Mouse (Mus musculus) embryonic facial prominence, embryonic 14.5 days (tissue): ENCODE data around the gene Wbp11. TPM values are rescaled to one million over a fixed set of nuclear protein-coding genes. Genes with fewer than 3 reads are reported as not detected.

Source experiments
- ATAC-seq: fragments of 200-750 bp; cut with Nextera tagmentation; 2 replicates; pipeline ENCODE4 v1.8.0; 2017; ENCODE audit warnings: low read depth, moderate number of reproducible peaks, moderate TSS enrichment
- DNase-seq: peaks from one replicate; pipeline ENCODE4 v3.0.0-alpha.2; 2015; ENCODE audit warnings: low spot score
- H3K27ac ChIP-seq: fragments of 300-500 bp; sonication (generic); replicated peaks from 2 replicates; pipeline ENCODE4 v1.5.1; 2014; ENCODE audit warnings: low read depth, mild to moderate bottlenecking, low read length, moderate library complexity
- H3K27me3 ChIP-seq: fragments of 300-500 bp; sonication (generic); replicated peaks from 2 replicates; pipeline ENCODE4 v1.6.1; 2014; ENCODE audit warnings: low read length; ENCODE audit not compliant: control insufficient read depth, insufficient read depth
- H3K36me3 ChIP-seq: fragments of 300-500 bp; sonication (generic); 2 replicates; pipeline ENCODE4 v1.6.1; 2014; ENCODE audit warnings: low read length, mixed read lengths; ENCODE audit not compliant: control insufficient read depth, insufficient read depth
- H3K4me1 ChIP-seq: fragments of 300-500 bp; sonication (generic); 2 replicates; pipeline ENCODE4 v1.6.1; 2014; ENCODE audit warnings: antibody characterized with exemption, low read length; ENCODE audit not compliant: control insufficient read depth, insufficient read depth
- H3K4me2 ChIP-seq: fragments of 300-500 bp; sonication (generic); 2 replicates; pipeline ENCODE4 v1.6.1; 2014; ENCODE audit warnings: low read depth, mild to moderate bottlenecking, low read length, moderate library complexity, mixed read lengths
- H3K4me3 ChIP-seq: fragments of 300-500 bp; sonication (generic); 2 replicates; pipeline ENCODE4 v1.5.1; 2014; ENCODE audit warnings: low read depth, mild to moderate bottlenecking, low read length
- H3K9ac ChIP-seq: fragments of 300-500 bp; sonication (generic); 2 replicates; pipeline ENCODE4 v1.6.1; 2014; ENCODE audit warnings: low read depth, mild to moderate bottlenecking, low read length, moderate library complexity, mixed read lengths
- H3K9me3 ChIP-seq: fragments of 300-500 bp; sonication (generic); 2 replicates; pipeline ENCODE4 v1.6.1; 2016; ENCODE audit warnings: low read length; ENCODE audit not compliant: control insufficient read depth
- WGBS: fragments of 180-500 bp; shearing (Covaris S2); extraction: QIAGEN DNeasy Blood & Tissue Kit; methylation state at CpG from one replicate; pipeline ENCODE4 v1.1.7; 2014; 5-methylcytosine and 5-hydroxymethylcytosine counted together
- microRNA-seq: library from miRNA; unstranded; fragments of <30 nt; microRNA quantifications from one replicate; pipeline ENCODE4, GENCODE M21; 2016; ENCODE audit warnings: borderline number of aligned reads
- polyA plus RNA-seq: library from polyadenylated mRNA; unstranded; fragments of >200 nt; fragmentation: Nextera tagmentation; extraction: Ambion mirVana; gene quantifications from 2 replicates; pipeline ENCODE4 v1.2.1, GENCODE M21; 2014

Gene Wbp11
- polyA plus RNA-seq, 1 experiment from 2014 or later, result 94.7 TPM

GRCm38 (mm10) chr6:136769143-136769542, 58.9 kb downstream of the Wbp11 start:
- no peaks in the 10 kb centered on the region for H3K4me1 ChIP-seq
- 80% methylated on average over 8 of the region's 8 CpGs for WGBS

DNA sequence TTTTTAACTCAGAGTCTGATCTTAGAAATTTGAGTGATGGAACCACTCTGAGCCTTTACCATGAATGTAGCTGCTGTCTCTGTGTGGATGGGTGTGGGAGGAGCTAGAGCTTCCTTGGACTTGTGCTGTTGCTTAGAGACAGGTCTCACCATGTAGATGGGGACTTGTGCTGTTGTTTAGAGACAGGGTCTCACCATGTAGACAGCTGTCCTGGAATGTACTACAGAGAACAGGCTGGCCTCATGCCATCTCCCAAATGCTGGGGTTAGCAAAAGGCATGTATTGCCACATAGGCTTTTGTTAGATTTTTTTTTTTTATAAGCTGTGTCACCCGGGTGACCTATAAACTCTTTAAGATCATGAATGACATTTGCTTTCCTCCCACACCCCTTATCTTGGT, 64.1 kb downstream of the Wbp11 start:
- WGBS, result 88% methylated on average over 1 of the region's 1 CpGs
- DNase-seq, result peak; percentile 45

More at GRCm38 (mm10) chr6:136769143-136769542, 58.9 kb downstream of the Wbp11 start:
- H3K4me2 ChIP-seq, result no peak overlapping the region
- no peaks in the 10 kb centered on the region for H3K36me3 ChIP-seq
- ATAC-seq, result no peak
- H3K27ac ChIP-seq, result no peak overlapping the region
- H3K27me3 ChIP-seq, result no peaks in the 10 kb centered on the region
- DNase-seq, result no peak
- H3K9ac ChIP-seq, result no peak overlapping the region
- H3K9me3 ChIP-seq, result no peaks in the 10 kb centered on the region
- H3K4me3 ChIP-seq, result no peak overlapping the region

More for the DNA sequence above, 64.1 kb downstream of the Wbp11 start:
- no peaks in the 10 kb centered on the region for H3K9me3 ChIP-seq
- no peaks in the 10 kb centered on the region for H3K36me3 ChIP-seq
- H3K4me3 ChIP-seq, result no peak overlapping the region
- H3K9ac ChIP-seq, result no peak overlapping the region
- H3K27ac ChIP-seq, result no peak overlapping the region
- H3K27me3 ChIP-seq, result no peaks in the 10 kb centered on the region
- ATAC-seq, result no peak
- H3K4me2 ChIP-seq, result no peak overlapping the region
- no peaks in the 10 kb centered on the region for H3K4me1 ChIP-seq

Small RNAs within 50 kb of the gene (microRNA-seq; reads per million reads assigned to microRNA genes)
- gene Gm44364, result not detected

Other genes with a start within 250 kb of the Wbp11 start
- gene Plbd1, start 166.3 kb downstream of the Wbp11 start, polyA plus RNA-seq, result 12.1 and 12.4 TPM in 2 replicates
- 0.13 and 0.15 TPM in 2 replicates for gene Gucy2c, start 46.5 kb downstream of the Wbp11 start, polyA plus RNA-seq
- 0.64 and 1.1 TPM in 2 replicates for gene Hist4h4, start 23.8 kb downstream of the Wbp11 start, polyA plus RNA-seq
- gene H2afj, start 20.0 kb downstream of the Wbp11 start, polyA plus RNA-seq, result 93.2 and 98.2 TPM in 2 replicates
- gene BC049715, start 607 bp downstream of the Wbp11 start, polyA plus RNA-seq, result 1.1 and 1.7 TPM in 2 replicates
- gene Smco3, start 7.2 kb upstream of the Wbp11 start, polyA plus RNA-seq, result 2.5 and 2.8 TPM in 2 replicates
- gene Art4, start 29.5 kb upstream of the Wbp11 start, polyA plus RNA-seq, result 1.9 and 2.7 TPM in 2 replicates
- 321 and 362 TPM in 2 replicates for gene Mgp, start 47.6 kb upstream of the Wbp11 start, polyA plus RNA-seq
- gene Erp27, start 93.9 kb upstream of the Wbp11 start, polyA plus RNA-seq, result 0.20 and 0.22 TPM in 2 replicates
- gene Pde6h, start 95.6 kb upstream of the Wbp11 start, polyA plus RNA-seq, result not detected in 2 replicates
- 117 and 118 TPM in 2 replicates for gene Arhgdib, start 113.7 kb upstream of the Wbp11 start, polyA plus RNA-seq